Mouse (Mus musculus): ENCODE results near the gene Arhgap29.

GRCm38 (mm10) chr3:122019159-122019558, 66.8 kb downstream of the Arhgap29 start:
- TF ChIP-seq POLR2A (IDR thresholded peaks at IDR 0.05; ENCODE audit: extremely low read depth, insufficient read depth, low read length) = no peak
- no peak for TF ChIP-seq CTCF (IDR thresholded peaks at IDR 0.05; ENCODE audit: low read depth, low read length)
